Mouse (Mus musculus) right cerebral cortex, postnatal 10 days (tissue): ENCODE data around the gene Trarg1.

Experiments used
- DNase-seq, 2 experiments: peaks; one replicate each; pipeline ENCODE4 v3.0.0; 2021; ENCODE audit warnings: low spot score in 2 of 2

Trarg1 gene

GRCm38 (mm10) chr11:76672561-76673384 is 6.8 kb upstream of the Trarg1 start:
- peak; percentile 79 to 81 for DNase-seq

- no peak for DNase-seq
Measured at GRCm38 (mm10) chr11:76674199-76674598, 5.4 kb upstream of the Trarg1 start.

GRCm38 (mm10) chr11:76674704-76675103 is 4.9 kb upstream of the Trarg1 start:
- DNase-seq = no peak

GRCm38 (mm10) chr11:76685604-76686003 is 6.0 kb downstream of the Trarg1 start:
- DNase-seq = no peak

- no peak for DNase-seq
Measured at GRCm38 (mm10) chr11:76692096-76692495, 12.5 kb downstream of the Trarg1 start.

- DNase-seq = peak in 1 of 2 experiments; percentile 43
Measured at GRCm38 (mm10) chr11:76695810-76696209, 16.2 kb downstream of the Trarg1 start.

- no peak for DNase-seq
Measured at GRCm38 (mm10) chr11:76699626-76700025, 20.0 kb downstream of the Trarg1 start.

GRCm38 (mm10) chr11:76707656-76708055 is 28.0 kb downstream of the Trarg1 start:
- DNase-seq = no peak

- DNase-seq = no peak
Measured at GRCm38 (mm10) chr11:76708066-76708465, 28.5 kb downstream of the Trarg1 start.

- no peak for DNase-seq
Measured at GRCm38 (mm10) chr11:76708881-76709280, 29.3 kb downstream of the Trarg1 start.

- DNase-seq = no peak
Measured at GRCm38 (mm10) chr11:76709625-76710452, 30.2 kb downstream of the Trarg1 start.

- no peak for DNase-seq
Measured at GRCm38 (mm10) chr11:76717000-76717399, 37.4 kb downstream of the Trarg1 start.

- no peak for DNase-seq
Measured at GRCm38 (mm10) chr11:76723911-76724310, 44.3 kb downstream of the Trarg1 start.

- DNase-seq = no peak
Measured at GRCm38 (mm10) chr11:76728093-76728492, 48.5 kb downstream of the Trarg1 start.

- DNase-seq = no peak
Measured at GRCm38 (mm10) chr11:76730650-76731049, 51.0 kb downstream of the Trarg1 start.

GRCm38 (mm10) chr11:76734560-76734959 is 55.0 kb downstream of the Trarg1 start:
- no peak for DNase-seq

- DNase-seq = no peak
Measured at GRCm38 (mm10) chr11:76735753-76736324, 56.2 kb downstream of the Trarg1 start.

- DNase-seq = no peak
Measured at GRCm38 (mm10) chr11:76739125-76739524, 59.5 kb downstream of the Trarg1 start.

GRCm38 (mm10) chr11:76742511-76742910 is 62.9 kb downstream of the Trarg1 start:
- DNase-seq = no peak

GRCm38 (mm10) chr11:76744550-76744949 is 64.9 kb downstream of the Trarg1 start:
- peak; percentile 59 to 65 for DNase-seq

- DNase-seq = no peak
Measured at GRCm38 (mm10) chr11:76745921-76746320, 66.3 kb downstream of the Trarg1 start.
